Mouse (Mus musculus): ENCODE results near the gene Rpl12. TPM values are rescaled to one million over a fixed set of nuclear protein-coding genes. Genes with fewer than 3 reads are reported as not detected.
"Not testable (repeated sequence)": the region's sequence is repeated elsewhere in the genome, so short reads cannot be mapped to it uniquely, and the experiment has no call there.

The Rpl12 gene
- polyA plus RNA-seq, 1 experiment from 2014 or later = 174 TPM

- ATAC-seq = no peak
- H3K27me3 ChIP-seq (replicated peaks) = peaks cover 4% of the 10 kb centered on the region
- H3K4me2 ChIP-seq = no peak overlapping the region
- H3K36me3 ChIP-seq = no peaks in the 10 kb centered on the region
- 62% methylated on average over 3 of the region's 3 CpGs for WGBS (ENCODE audit: insufficient replicate concordance)
- no peaks in the 10 kb centered on the region for H3K9me3 ChIP-seq (replicated peaks)
- no peak overlapping the region for H3K27ac ChIP-seq
- H3K4me1 ChIP-seq = no peaks in the 10 kb centered on the region
- H3K9ac ChIP-seq = 0 out of 2 replicates have a peak overlapping the region, but pooled peaks have one; percentile 1
- no peak overlapping the region for H3K4me3 ChIP-seq
These were observed 28.0 kb downstream of the Rpl12 start for GRCm38 (mm10) chr2:32989376-32989775.

DNA sequence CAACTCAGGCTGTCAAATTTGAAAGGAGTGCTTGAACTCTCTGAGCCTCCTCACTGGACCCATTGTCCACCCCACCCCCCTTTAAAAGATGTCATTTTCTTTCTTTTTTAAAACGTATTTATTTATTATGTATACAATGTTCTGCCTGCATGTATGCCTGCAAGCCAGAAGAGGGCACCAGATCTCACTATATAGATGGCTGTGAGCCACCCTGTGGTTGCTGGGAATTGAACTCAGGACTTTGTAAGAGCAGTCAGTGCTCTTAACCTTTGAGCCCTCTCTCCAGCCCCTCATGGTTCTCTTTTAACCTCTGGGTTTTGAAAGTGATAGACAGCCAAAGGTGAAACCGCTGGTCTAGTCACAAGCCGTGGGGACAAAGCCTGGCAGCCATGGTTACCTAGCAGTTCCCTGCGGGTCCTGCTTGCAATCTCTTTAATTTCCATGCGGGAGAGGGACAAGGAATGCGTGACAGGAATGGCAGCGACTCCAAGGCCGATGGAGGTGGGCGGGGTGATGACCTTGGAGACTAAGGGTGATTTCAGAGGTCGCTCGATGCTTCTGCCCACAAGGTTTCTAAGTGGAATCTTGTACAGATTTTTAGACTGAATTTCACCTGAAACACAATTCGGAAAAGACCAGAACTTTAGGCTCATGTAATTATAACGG is 28.9 kb downstream of the Rpl12 start:
- Histone ChIP-seq H3K27me3 (replicated peaks) (no peaks in the 10 kb centered on the region; the same call in 1 of the 2 replicates), H3K9ac (no peak overlapping the region), H3K4me1 (no peaks in the 10 kb centered on the region), H3K9me3 (replicated peaks) (no peaks in the 10 kb centered on the region), H3K4me3 (no peak overlapping the region), H3K27ac (no peak overlapping the region), H3K36me3 (no peaks in the 10 kb centered on the region), H3K4me2 (no peak overlapping the region)
- ATAC-seq = no peak
- WGBS (ENCODE audit: insufficient replicate concordance) = 51% methylated on average over 13 of the region's 13 CpGs

GRCm38 (mm10) chr2:32992130-32992529 is 30.8 kb downstream of the Rpl12 start:
- Histone ChIP-seq H3K9me3 (replicated peaks) (no peaks in the 10 kb centered on the region), H3K4me1 (no peaks in the 10 kb centered on the region), H3K9ac (no peak overlapping the region), H3K4me2 (no peak overlapping the region), H3K4me3 (no peak overlapping the region), H3K27ac (no peak overlapping the region), H3K27me3 (replicated peaks) (no peaks in the 10 kb centered on the region; the same call in 1 of the 2 replicates), H3K36me3 (no peaks in the 10 kb centered on the region)
- WGBS (ENCODE audit: insufficient replicate concordance) = 47% methylated on average over 6 of the region's 6 CpGs
- ATAC-seq = no peak

- no peak overlapping the region for H3K27ac ChIP-seq
- no peaks in the 10 kb centered on the region for H3K36me3 ChIP-seq
- WGBS (ENCODE audit: insufficient replicate concordance) = 52% methylated on average over 6 of the region's 6 CpGs
- no peak for ATAC-seq
- H3K4me3 ChIP-seq = no peak overlapping the region
- no peak overlapping the region for H3K9ac ChIP-seq
- no peaks in the 10 kb centered on the region for H3K9me3 ChIP-seq (replicated peaks)
- H3K4me1 ChIP-seq = no peaks in the 10 kb centered on the region
- no peaks in the 10 kb centered on the region; the same call in 1 of the 2 replicates for H3K27me3 ChIP-seq (replicated peaks)
- H3K4me2 ChIP-seq = no peak overlapping the region
These were observed 35.7 kb downstream of the Rpl12 start for GRCm38 (mm10) chr2:32997081-32997480.

DNA sequence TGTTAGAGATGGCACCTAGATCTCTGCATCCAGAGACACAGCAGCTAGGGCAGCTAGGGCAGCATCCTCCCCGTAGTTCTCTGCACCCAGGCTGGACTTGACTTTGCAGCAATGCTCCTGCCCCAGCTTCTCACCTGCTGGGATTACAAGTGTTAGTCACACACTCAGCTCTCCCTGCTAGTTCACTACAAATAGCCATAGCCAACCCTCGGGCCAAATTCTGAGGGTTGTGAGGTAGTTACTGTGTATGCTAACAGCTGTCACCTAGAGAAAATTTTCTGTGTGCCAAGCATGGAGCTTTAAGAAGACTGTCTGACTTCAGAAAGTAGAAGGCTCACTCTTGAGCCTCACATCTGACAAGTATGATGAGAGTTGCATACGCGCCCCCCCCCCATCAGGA is 36.4 kb downstream of the Rpl12 start:
- Histone ChIP-seq H3K36me3 (no peaks in the 10 kb centered on the region), H3K9me3 (replicated peaks) (no peaks in the 10 kb centered on the region), H3K27me3 (replicated peaks) (no peaks in the 10 kb centered on the region), H3K4me2 (no peak overlapping the region), H3K4me1 (no peaks in the 10 kb centered on the region), H3K9ac (no peak overlapping the region), H3K4me3 (no peak overlapping the region), H3K27ac (no peak overlapping the region)
- WGBS (ENCODE audit: insufficient replicate concordance) = 68% methylated on average over 4 of the region's 4 CpGs
- no peak for ATAC-seq

DNA sequence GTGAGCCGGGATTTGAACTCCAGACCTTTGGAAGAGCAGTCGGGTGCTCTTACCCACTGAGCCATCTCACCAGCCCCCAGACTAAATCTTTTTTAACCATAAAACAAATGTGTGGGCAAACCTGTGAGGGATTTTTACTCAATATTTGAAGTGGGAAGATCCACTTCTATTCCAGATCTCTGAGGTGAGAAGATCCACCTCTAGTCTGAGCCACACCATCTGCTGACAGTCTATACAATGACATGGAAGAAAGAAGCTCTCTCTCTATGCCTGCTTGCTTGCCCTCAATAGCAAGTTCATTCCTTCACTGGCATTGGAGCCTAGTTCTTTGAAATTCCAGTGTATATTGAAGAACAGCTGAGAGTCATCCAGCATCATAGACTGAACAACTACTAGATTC is 38.4 kb downstream of the Rpl12 start:
- H3K4me1 ChIP-seq = no peaks in the 10 kb centered on the region
- 73% methylated on average over 2 of the region's 2 CpGs for WGBS (ENCODE audit: insufficient replicate concordance)
- H3K27me3 ChIP-seq (replicated peaks) = no peaks in the 10 kb centered on the region
- H3K36me3 ChIP-seq = no peaks in the 10 kb centered on the region
- no peak overlapping the region for H3K4me2 ChIP-seq
- ATAC-seq = no peak
- no peak overlapping the region for H3K9ac ChIP-seq
- no peaks in the 10 kb centered on the region for H3K9me3 ChIP-seq (replicated peaks)
- H3K4me3 ChIP-seq = no peak overlapping the region
- no peak overlapping the region for H3K27ac ChIP-seq

DNA sequence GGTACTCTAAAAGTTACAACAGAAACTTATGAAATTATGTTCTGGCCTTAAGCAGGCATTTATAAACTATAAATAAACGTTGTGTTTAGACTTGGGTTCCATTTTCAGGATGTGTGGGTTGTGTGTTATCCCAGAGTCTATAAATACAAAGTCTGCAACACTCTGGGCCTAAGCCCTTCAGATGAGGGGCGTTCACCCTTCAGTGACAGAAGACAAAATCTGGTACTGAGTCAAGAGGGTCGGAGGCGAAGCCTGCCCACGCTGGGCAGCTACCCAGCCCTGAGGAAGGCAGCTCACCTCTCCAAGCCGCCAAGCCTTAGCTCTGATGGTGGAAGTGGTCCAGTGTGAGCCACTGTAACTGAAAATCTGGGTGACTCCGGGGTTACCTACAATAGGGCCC is 40.8 kb downstream of the Rpl12 start:
- Histone ChIP-seq H3K27me3 (replicated peaks) (no peaks in the 10 kb centered on the region; the same call in 1 of the 2 replicates), H3K9me3 (replicated peaks) (no peaks in the 10 kb centered on the region), H3K4me3 (no peak overlapping the region), H3K27ac (no peak overlapping the region), H3K4me2 (no peak overlapping the region), H3K9ac (no peak overlapping the region), H3K36me3 (no peaks in the 10 kb centered on the region), H3K4me1 (no peaks in the 10 kb centered on the region)
- 65% methylated on average over 7 of the region's 7 CpGs for WGBS (ENCODE audit: insufficient replicate concordance)
- no peak for ATAC-seq

GRCm38 (mm10) chr2:33005041-33005440 is 43.7 kb downstream of the Rpl12 start:
- H3K4me3 ChIP-seq = no peak overlapping the region
- H3K9me3 ChIP-seq (replicated peaks) = no peaks in the 10 kb centered on the region
- no peak overlapping the region for H3K27ac ChIP-seq
- 59% methylated on average over 5 of the region's 5 CpGs for WGBS (ENCODE audit: insufficient replicate concordance)
- no peaks in the 10 kb centered on the region for H3K36me3 ChIP-seq
- H3K9ac ChIP-seq = no peak overlapping the region
- H3K27me3 ChIP-seq (replicated peaks) = no peaks in the 10 kb centered on the region; the same call in 1 of the 2 replicates
- no peak for ATAC-seq
- no peak overlapping the region for H3K4me2 ChIP-seq
- H3K4me1 ChIP-seq = no peaks in the 10 kb centered on the region

GRCm38 (mm10) chr2:33009055-33009454 is 47.7 kb downstream of the Rpl12 start:
- not testable (repeated sequence) for ATAC-seq; H3K9me3 ChIP-seq (replicated peaks); H3K27me3 ChIP-seq (replicated peaks); H3K9ac ChIP-seq; H3K4me2 ChIP-seq; H3K4me3 ChIP-seq; H3K36me3 ChIP-seq; H3K27ac ChIP-seq; H3K4me1 ChIP-seq
- WGBS (ENCODE audit: insufficient replicate concordance) = 67% methylated on average over 4 of the region's 4 CpGs

GRCm38 (mm10) chr2:33014877-33015276 is 53.5 kb downstream of the Rpl12 start:
- Histone ChIP-seq H3K4me3 (no peak overlapping the region), H3K9me3 (replicated peaks) (no peaks in the 10 kb centered on the region), H3K4me1 (no peaks in the 10 kb centered on the region), H3K36me3 (no peaks in the 10 kb centered on the region), H3K9ac (no peak overlapping the region), H3K4me2 (no peak overlapping the region), H3K27me3 (replicated peaks) (0 out of 2 replicates have a peak, but pooled peaks cover 4% of the 10 kb centered on the region), H3K27ac (no peak overlapping the region)
- 72% methylated on average over 5 of the region's 5 CpGs for WGBS (ENCODE audit: insufficient replicate concordance)
- no peak for ATAC-seq

Other genes with a start within 250 kb of the Rpl12 start
- 85.3 and 86.1 TPM in 2 replicates for gene Cdk9, start 248.5 kb upstream of the Rpl12 start, polyA plus RNA-seq (2016; fragmentation: Nextera tagmentation; extraction: Ambion mirVana)
- 9.7 and 10.1 TPM in 2 replicates for gene Sh2d3c, start 240.5 kb upstream of the Rpl12 start, polyA plus RNA-seq (2016; fragmentation: Nextera tagmentation; extraction: Ambion mirVana)
- not detected in 2 replicates for gene 6330409D20Rik, start 220.5 kb upstream of the Rpl12 start, polyA plus RNA-seq (2016; fragmentation: Nextera tagmentation; extraction: Ambion mirVana)
- gene Tor2a, start 204.3 kb upstream of the Rpl12 start, polyA plus RNA-seq (2016; fragmentation: Nextera tagmentation; extraction: Ambion mirVana) = 35.9 and 36.6 TPM in 2 replicates
- 0.12 and 0.26 TPM in 2 replicates for gene Ttc16, start 185.9 kb upstream of the Rpl12 start, polyA plus RNA-seq (2016; fragmentation: Nextera tagmentation; extraction: Ambion mirVana)
- 3.3 and 3.5 TPM in 2 replicates for gene Ptrh1, start 185.8 kb upstream of the Rpl12 start, polyA plus RNA-seq (2016; fragmentation: Nextera tagmentation; extraction: Ambion mirVana)
- gene Cfap157, start 177.1 kb upstream of the Rpl12 start, polyA plus RNA-seq (2016; fragmentation: Nextera tagmentation; extraction: Ambion mirVana) = 0.44 and 0.54 TPM in 2 replicates
- 5.8 and 5.9 TPM in 2 replicates for gene Stxbp1, start 114.3 kb upstream of the Rpl12 start, polyA plus RNA-seq (2016; fragmentation: Nextera tagmentation; extraction: Ambion mirVana)
- gene Fam129b, start 85.4 kb upstream of the Rpl12 start, polyA plus RNA-seq (2016; fragmentation: Nextera tagmentation; extraction: Ambion mirVana) = 11.9 and 12.4 TPM in 2 replicates
- gene Lrsam1, start 55 bp downstream of the Rpl12 start, polyA plus RNA-seq (2016; fragmentation: Nextera tagmentation; extraction: Ambion mirVana) = 3.5 and 4.4 TPM in 2 replicates
- gene Slc2a8, start 20.5 kb downstream of the Rpl12 start, polyA plus RNA-seq (2016; fragmentation: Nextera tagmentation; extraction: Ambion mirVana) = 11.2 and 11.9 TPM in 2 replicates
- gene Garnl3, start 170.1 kb downstream of the Rpl12 start, polyA plus RNA-seq (2016; fragmentation: Nextera tagmentation; extraction: Ambion mirVana) = 2.1 and 2.3 TPM in 2 replicates